Mouse (Mus musculus) kidney, adult 2 months (tissue): Measurements from ENCODE around the gene Dmrtb1.

Experiments
- CTCF ChIP-seq: fragments of 200-500 bp; conservative IDR thresholded peaks from 2 replicates; pipeline ENCODE4 v1.5.1; 2011; ENCODE audit warnings: low read depth, mild to moderate bottlenecking, control low read depth, low read length, moderate library complexity, mixed read lengths; ENCODE audit not compliant: insufficient read depth, insufficient read length
- POLR2A ChIP-seq: fragments of 200-500 bp; IDR thresholded peaks from one replicate; pipeline ENCODE4 v1.6.1; 2011; ENCODE audit warnings: low read depth, low read length, control low read depth

- TF ChIP-seq CTCF (no peak), POLR2A (no peak)
Observed at GRCm38 (mm10) chr4:107684130-107684529, at the start of gene Dmrtb1.
